Mouse (Mus musculus): Measurements from ENCODE around the gene Orc5. TPM values are rescaled to one million over a fixed set of nuclear protein-coding genes. Genes with fewer than 3 reads are reported as not detected.

Gene Orc5
- polyA plus RNA-seq (2014; fragmentation: Nextera tagmentation; extraction: Ambion mirVana): 40.5 and 43.1 TPM in 2 replicates

DNA sequence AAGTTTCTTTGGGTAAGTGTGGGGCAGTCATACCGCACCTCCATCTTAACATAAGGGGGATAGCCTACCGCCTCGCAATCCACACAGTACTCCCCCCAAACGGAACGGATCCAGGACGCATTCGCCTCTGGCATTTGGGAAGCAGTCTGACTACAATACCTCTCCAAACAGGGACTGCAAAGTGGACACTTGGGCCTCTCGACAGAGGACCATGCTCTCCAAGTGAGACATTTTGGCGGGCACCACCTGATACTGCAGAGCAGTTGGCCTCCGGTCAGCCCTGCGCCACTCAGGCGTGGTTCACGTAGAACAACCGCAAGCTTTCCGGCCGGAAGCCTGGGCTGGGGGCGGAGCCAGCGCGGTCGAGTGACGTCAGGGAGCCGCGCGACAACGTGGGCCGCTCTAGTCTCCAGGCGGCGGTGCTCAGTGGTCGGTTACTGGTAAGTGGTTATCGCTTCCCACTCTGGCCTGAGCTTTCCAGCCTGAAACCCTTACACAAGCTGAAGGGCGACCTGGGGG, at the start of gene Orc5:
Orc5 (minus strand) TSS at position 397 of the 519 bp plus-strand sequence.
- Histone ChIP-seq H3K9ac (peak within 1 kb of the TSS; percentile 72), H3K4me1 (ENCODE audit: insufficient read depth) (no peaks in the 10 kb centered on the region), H3K9me3 (ENCODE audit: low read depth, low read length) (no peaks in the 10 kb centered on the region), H3K4me2 (peak within 1 kb of the TSS; percentile 84), H3K36me3 (ENCODE audit: insufficient read depth) (peaks cover 21% of the 10 kb centered on the region), H3K27me3 (ENCODE audit: insufficient read depth, low read length) (no peaks in the 10 kb centered on the region), H3K4me3 (ENCODE audit: low read depth, low read length) (peak within 1 kb of the TSS; percentile 66), H3K27ac (ENCODE audit: low read depth) (peak within 1 kb of the TSS; percentile 90)
- under 1% methylated on average over 31 of the region's 31 CpGs for WGBS
- no peak for TF ChIP-seq CTCF (IDR thresholded peaks at IDR 0.05; ENCODE audit: low read depth)
- DNase-seq (peak; percentile 98), ATAC-seq (ENCODE audit: insufficient read depth) (peak; percentile 99)

GRCm38 (mm10) chr5:22596981-22597380, 46.8 kb upstream of the Orc5 start:
- DNase-seq (no peak), ATAC-seq (ENCODE audit: insufficient read depth) (no peak)
- Histone ChIP-seq H3K4me2 (no peak overlapping the region), H3K9ac (no peak overlapping the region), H3K4me3 (ENCODE audit: low read depth, low read length) (no peak overlapping the region), H3K27ac (ENCODE audit: low read depth) (no peak overlapping the region), H3K4me1 (ENCODE audit: insufficient read depth) (no peaks in the 10 kb centered on the region), H3K27me3 (ENCODE audit: insufficient read depth, low read length) (no peaks in the 10 kb centered on the region), H3K36me3 (ENCODE audit: insufficient read depth) (no peaks in the 10 kb centered on the region), H3K9me3 (ENCODE audit: low read depth, low read length) (no peaks in the 10 kb centered on the region)
- no peak for TF ChIP-seq CTCF (IDR thresholded peaks at IDR 0.05; ENCODE audit: low read depth)
- 92% methylated on average over 4 of the region's 4 CpGs for WGBS

- no peaks in the 10 kb centered on the region for H3K27me3 ChIP-seq (ENCODE audit: insufficient read depth, low read length)
- no peak overlapping the region for H3K4me2 ChIP-seq
- H3K27ac ChIP-seq (ENCODE audit: low read depth): no peak overlapping the region
- no peaks in the 10 kb centered on the region for H3K4me1 ChIP-seq (ENCODE audit: insufficient read depth)
- DNase-seq (no peak), ATAC-seq (ENCODE audit: insufficient read depth) (no peak)
- H3K9ac ChIP-seq: no peak overlapping the region
- WGBS: 64% methylated on average over 1 of the region's 1 CpGs
- H3K4me3 ChIP-seq (ENCODE audit: low read depth, low read length): no peak overlapping the region
- no peaks in the 10 kb centered on the region for H3K9me3 ChIP-seq (ENCODE audit: low read depth, low read length)
- TF ChIP-seq CTCF (IDR thresholded peaks at IDR 0.05; ENCODE audit: low read depth): no peak
- no peaks in the 10 kb centered on the region for H3K36me3 ChIP-seq (ENCODE audit: insufficient read depth)
These were observed 39.2 kb upstream of the Orc5 start for GRCm38 (mm10) chr5:22589370-22589966.

DNA sequence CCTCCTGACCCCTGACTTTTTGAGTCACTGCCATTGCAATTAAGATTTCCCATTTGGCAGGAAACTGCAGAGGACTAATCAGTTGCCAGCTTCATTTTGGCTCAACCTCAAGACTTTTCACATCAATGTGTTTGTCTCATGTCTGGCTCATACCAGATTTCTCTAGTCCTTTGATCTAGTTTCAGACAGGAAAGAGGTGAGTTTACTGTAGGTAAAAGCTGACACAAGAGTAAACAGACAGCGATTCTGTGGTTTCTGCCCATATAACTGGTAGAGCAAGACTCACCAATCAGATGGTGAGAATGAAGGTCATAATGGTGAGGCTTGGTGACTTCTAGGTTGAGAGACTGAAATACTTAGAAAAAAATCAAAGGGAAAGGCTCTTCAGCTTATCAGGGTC, 37.3 kb upstream of the Orc5 start:
- Histone ChIP-seq H3K27me3 (ENCODE audit: insufficient read depth, low read length) (no peaks in the 10 kb centered on the region), H3K4me1 (ENCODE audit: insufficient read depth) (no peaks in the 10 kb centered on the region), H3K36me3 (ENCODE audit: insufficient read depth) (no peaks in the 10 kb centered on the region), H3K4me3 (ENCODE audit: low read depth, low read length) (no peak overlapping the region), H3K4me2 (no peak overlapping the region), H3K27ac (ENCODE audit: low read depth) (no peak overlapping the region), H3K9ac (no peak overlapping the region), H3K9me3 (ENCODE audit: low read depth, low read length) (no peaks in the 10 kb centered on the region)
- no peak for ATAC-seq (ENCODE audit: insufficient read depth)
- WGBS: 30% methylated on average over 1 of the region's 1 CpGs
- TF ChIP-seq CTCF (IDR thresholded peaks at IDR 0.05; ENCODE audit: low read depth): no peak
- DNase-seq: no peak

GRCm38 (mm10) chr5:22584556-22584955, 34.3 kb upstream of the Orc5 start:
- Histone ChIP-seq H3K36me3 (ENCODE audit: insufficient read depth) (no peaks in the 10 kb centered on the region), H3K27ac (ENCODE audit: low read depth) (no peak overlapping the region), H3K9me3 (ENCODE audit: low read depth, low read length) (no peaks in the 10 kb centered on the region), H3K4me3 (ENCODE audit: low read depth, low read length) (no peak overlapping the region), H3K4me1 (ENCODE audit: insufficient read depth) (no peaks in the 10 kb centered on the region), H3K4me2 (no peak overlapping the region), H3K27me3 (ENCODE audit: insufficient read depth, low read length) (no peaks in the 10 kb centered on the region), H3K9ac (no peak overlapping the region)
- TF ChIP-seq CTCF (IDR thresholded peaks at IDR 0.05; ENCODE audit: low read depth): no peak
- no peak for DNase-seq
- 66% methylated on average over 2 of the region's 2 CpGs for WGBS
- ATAC-seq (ENCODE audit: insufficient read depth): no peak

DNA sequence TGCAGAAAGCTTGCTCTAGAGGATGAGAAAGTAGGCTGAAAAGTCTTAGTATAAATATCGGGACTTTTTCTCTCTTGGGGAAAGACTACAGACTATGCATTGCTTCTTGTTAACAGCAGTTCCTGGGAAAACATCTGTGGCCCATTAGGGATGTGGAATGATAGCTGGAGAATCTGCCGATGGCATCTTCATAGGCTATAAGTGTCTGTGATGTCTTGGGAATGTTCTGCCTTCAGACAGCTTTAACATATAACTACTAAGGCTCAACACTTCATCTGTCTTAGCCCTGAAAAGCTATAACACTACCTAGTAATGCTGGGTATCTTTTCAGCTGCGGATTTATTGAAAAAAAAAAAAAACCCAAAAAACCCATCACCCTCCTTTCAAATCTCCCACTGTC, 27.8 kb upstream of the Orc5 start:
- 42% methylated on average over 3 of the region's 3 CpGs for WGBS
- Histone ChIP-seq H3K4me1 (ENCODE audit: insufficient read depth) (no peaks in the 10 kb centered on the region), H3K4me3 (ENCODE audit: low read depth, low read length) (no peak overlapping the region), H3K36me3 (ENCODE audit: insufficient read depth) (no peaks in the 10 kb centered on the region), H3K4me2 (no peak overlapping the region), H3K27me3 (ENCODE audit: insufficient read depth, low read length) (no peaks in the 10 kb centered on the region), H3K27ac (ENCODE audit: low read depth) (no peak overlapping the region), H3K9me3 (ENCODE audit: low read depth, low read length) (no peaks in the 10 kb centered on the region), H3K9ac (no peak overlapping the region)
- peak; percentile 88; the same call in 1 of the 2 replicates for ATAC-seq (ENCODE audit: insufficient read depth)
- peak; percentile 65 for DNase-seq
- TF ChIP-seq CTCF (IDR thresholded peaks at IDR 0.05; ENCODE audit: low read depth): no peak

DNA sequence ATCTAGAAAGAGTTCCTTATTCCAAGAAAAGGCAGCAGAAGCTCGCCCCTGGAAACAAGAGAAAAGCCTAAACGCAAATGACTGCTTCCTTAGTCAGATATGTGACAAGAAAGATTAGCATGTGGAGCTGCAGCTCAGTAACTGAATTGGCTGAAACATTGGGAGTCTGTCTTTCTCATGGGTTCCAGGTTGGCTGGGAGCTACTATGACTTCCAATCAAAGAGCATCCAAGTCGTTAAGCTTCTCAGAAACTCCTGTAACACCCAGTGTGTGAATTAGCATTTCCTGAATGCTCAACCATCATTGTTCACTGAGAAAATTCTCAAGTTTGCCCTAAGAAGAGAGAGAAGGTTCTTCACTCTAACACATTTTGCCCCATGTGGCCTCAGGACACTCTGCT, 24.5 kb upstream of the Orc5 start:
- no peaks in the 10 kb centered on the region for H3K27me3 ChIP-seq (ENCODE audit: insufficient read depth, low read length)
- DNase-seq (no peak), ATAC-seq (ENCODE audit: insufficient read depth) (no peak)
- H3K9ac ChIP-seq: no peak overlapping the region
- H3K27ac ChIP-seq (ENCODE audit: low read depth): no peak overlapping the region
- no peak overlapping the region for H3K4me2 ChIP-seq
- no peak overlapping the region for H3K4me3 ChIP-seq (ENCODE audit: low read depth, low read length)
- H3K9me3 ChIP-seq (ENCODE audit: low read depth, low read length): no peaks in the 10 kb centered on the region
- 68% methylated on average over 3 of the region's 3 CpGs for WGBS
- H3K36me3 ChIP-seq (ENCODE audit: insufficient read depth): no peaks in the 10 kb centered on the region
- TF ChIP-seq CTCF (IDR thresholded peaks at IDR 0.05; ENCODE audit: low read depth): no peak
- no peaks in the 10 kb centered on the region for H3K4me1 ChIP-seq (ENCODE audit: insufficient read depth)
